Mouse (Mus musculus) lung, postnatal 14 days (tissue): ENCODE measurements around the gene Timm10.

Source experiments
- DNase-seq: peaks from one replicate; pipeline ENCODE4 v3.0.0; 2021

Gene Timm10

GRCm38 (mm10) chr2:84861430-84861829 is 34.6 kb downstream of the Timm10 start:
- DNase-seq, result no peak

DNA sequence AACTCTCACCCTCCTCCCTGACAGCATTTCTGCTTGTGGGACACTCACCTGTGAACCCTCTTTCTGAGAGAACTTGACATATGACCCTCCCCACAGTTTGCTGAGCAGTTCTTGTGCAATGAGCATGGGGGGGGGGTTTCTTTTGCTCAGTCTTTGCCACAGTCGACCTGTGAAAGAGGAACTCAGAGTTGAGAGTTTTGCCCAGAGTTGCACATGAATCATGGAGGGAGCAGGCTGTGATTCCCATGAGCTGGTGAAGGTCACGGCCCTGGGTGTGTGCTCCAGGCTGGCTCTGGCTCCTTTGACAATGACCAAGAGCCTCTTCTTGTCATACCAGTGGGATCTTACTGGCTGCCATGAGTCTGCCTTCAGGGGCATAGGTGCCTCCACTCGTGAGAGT is 35.4 kb downstream of the Timm10 start:
- no peak for DNase-seq

DNA sequence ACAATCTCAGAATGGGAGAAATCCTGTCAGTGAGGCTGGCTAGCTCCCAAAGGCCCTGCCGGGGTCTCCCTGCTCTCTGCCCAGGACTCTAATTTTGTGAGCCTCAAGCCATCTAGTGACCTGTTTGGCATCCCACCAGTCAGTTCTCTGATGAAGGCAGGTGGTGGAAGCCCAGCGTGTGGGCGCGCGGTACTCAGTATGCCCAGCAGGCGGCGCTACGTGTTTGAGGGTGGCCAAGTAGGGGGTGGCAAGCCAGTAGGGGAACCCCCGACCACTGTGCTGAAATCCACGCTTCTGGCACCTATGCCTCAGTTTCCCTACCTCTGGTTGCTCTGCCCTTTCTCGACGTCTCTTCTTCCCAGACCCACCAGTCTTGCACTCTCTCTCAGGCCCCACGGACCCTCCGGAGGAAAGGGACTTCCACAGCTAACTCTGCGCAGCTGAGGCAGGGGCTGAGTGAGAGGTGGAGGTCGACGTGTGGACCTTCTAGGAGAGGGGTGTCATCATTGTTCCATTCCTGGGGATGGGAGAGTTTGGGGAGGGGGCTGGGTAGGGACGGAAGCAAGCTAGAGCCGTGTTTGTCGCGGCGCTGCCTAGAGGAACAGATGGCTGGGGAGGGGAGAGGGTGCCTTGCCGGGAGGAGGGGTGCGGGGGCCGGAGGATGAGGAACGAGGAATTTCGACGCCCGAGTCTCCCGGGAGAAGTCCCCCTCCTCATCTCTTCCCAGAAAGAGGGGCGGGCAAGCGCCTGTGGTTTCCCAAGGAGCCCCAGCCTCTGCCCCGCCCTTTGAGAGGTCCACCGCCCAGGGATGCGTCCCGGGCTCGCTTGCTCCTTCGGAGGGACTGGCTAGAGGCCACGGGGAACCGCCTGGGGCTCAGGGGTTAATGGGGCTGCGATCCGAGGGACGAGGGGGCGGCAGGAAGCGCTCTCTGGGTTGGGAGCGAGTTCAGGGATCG is 39.1 kb downstream of the Timm10 start:
- DNase-seq, result peak; percentile 70

DNA sequence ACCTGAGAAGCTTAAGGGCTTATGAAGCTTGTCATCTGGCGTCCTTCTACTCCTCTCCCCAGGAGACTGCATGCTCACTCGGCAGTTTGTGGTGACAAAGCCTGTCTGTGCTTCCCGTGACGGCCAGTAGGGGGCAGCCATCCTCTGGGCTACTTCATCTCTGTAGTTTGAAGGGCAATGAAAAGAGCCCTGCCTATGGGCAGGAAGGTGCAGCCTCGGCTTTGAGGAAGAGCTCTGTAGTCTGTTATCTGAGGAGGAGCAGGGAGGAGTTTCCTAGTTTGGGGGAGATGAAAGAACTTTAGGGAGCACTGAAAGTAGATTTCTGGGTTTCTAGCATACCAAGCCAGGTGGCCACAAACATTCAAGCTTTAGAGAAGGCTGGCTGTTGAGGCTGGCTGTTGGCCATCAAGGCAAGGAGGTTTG is 41.7 kb downstream of the Timm10 start:
- DNase-seq, result peak; percentile 79

- no peak for DNase-seq
Observed at GRCm38 (mm10) chr2:84868977-84869376, 42.2 kb downstream of the Timm10 start.

GRCm38 (mm10) chr2:84870623-84871160 is 43.9 kb downstream of the Timm10 start:
- no peak for DNase-seq

DNA sequence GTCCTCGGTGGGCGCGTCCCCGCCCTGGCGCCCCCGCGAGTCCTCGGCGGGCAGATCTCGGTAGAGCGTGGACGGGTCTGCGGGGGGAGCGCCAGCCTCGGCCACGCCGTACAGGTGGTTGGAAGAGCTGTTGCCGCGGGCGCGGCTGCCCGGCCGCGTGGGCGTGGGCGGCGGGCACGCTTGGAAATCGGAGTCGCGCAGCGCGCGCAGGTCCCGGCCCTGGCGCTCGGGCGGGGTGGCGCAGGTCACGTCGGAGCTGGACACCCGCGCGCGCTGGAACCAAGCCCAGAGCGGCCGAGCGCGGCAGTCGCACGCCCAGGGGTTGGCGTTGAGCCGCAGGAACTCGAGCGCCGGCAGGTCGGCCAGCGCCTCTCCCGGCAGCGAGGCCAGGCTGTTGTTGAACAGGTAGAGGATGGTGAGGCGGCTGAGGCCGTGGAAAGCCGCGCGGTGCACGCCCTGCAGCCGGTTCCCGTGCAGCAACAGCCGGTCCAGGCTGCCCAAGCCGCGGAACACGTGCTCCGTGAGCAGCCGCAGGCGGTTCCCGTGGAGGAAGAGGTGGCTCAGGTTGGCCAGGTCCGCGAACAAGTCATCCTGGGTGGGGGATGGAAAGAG is 45.4 kb downstream of the Timm10 start:
- peak; percentile 58 for DNase-seq

DNA sequence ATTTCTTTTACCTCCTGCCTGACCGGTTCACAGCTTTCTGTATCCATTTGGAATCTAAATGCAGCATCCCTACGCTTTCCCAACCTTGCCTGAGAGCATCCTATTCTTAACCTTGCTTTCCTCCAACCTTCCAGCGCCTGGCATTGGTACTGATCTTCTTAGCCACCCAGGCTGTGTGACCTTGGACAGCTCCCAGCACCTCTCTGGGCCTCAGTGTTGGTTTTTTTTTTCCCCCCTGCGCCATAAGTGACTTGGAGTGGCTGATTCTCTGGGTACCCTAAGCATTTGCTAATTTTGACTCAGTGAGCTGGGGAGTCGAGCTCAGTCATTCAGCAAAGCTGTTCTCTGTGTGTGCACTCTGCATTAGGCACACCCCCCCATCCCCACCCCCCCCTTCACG is 49.0 kb downstream of the Timm10 start:
- no peak for DNase-seq
